14 mouse cellular contexts compared by ENCODE assay signal in genomic region chr14:49155572-49155971, GRCm38 (mm10). TPM values are rescaled to one million over a fixed set of nuclear protein-coding genes. Genes with fewer than 3 reads are reported as not detected.
DNase-seq lines count a peak whose midpoint lies in the region; TF ChIP-seq lines count a peak whose summit lies in the region.
"Had no signal": no experiment of that assay in that cellular context is flagged by ENCODE, and none has a peak within 500 bp of the region (broad histone marks: within the 10 kb centered on the region; RNA-seq: fewer than 3 reads in every experiment).

No protein-coding gene starts in this region.

- H3K27ac ChIP-seq in thymus, adult 2 months (ENCODE audit: control insufficient read depth, insufficient read depth, low read length) = no peak overlapping the region
- H3K27ac ChIP-seq: liver, embryonic 14.5 days had no signal

- TF ChIP-seq POLR2A in thymus, adult 2 months (IDR thresholded peaks at IDR 0.05; ENCODE audit: control insufficient read depth, extremely low read depth, insufficient read depth, low read length, poor library complexity) = no peak

- TF ChIP-seq CTCF in thymus, adult 2 months (IDR thresholded peaks at IDR 0.05; ENCODE audit: borderline replicate concordance, control insufficient read depth, extremely low read depth, insufficient read depth, low read length, poor library complexity) = no peak

- DNase-seq in adrenal gland, postnatal 14 days = peak; percentile 29
- no peak for DNase-seq in adrenal gland, postnatal 4 days (ENCODE audit: low spot score in 2 of 2)
- peak; percentile 79 for DNase-seq in CD4-positive helper T cell, adult 2 months (ENCODE audit: low read depth, low spot score)
- peak; percentile 91 for DNase-seq in ZHBTc4 (ENCODE audit: low read depth, low spot score)
- peak; percentile 29 for DNase-seq in thymus, adult 2 months
- DNase-seq in frontal cortex, postnatal 14 days (ENCODE audit: low spot score in 2 of 2) = no peak
- DNase-seq in B cell, adult 2 months = no peak
- no peak for DNase-seq in kidney, postnatal 14 days
- DNase-seq: cerebellum, postnatal 36 days; gastrocnemius, postnatal 10 days; kidney, postnatal 10 days; right cerebral cortex, postnatal 25 days had no signal

- H3K4me1 ChIP-seq in thymus, adult 2 months (replicated peaks; ENCODE audit: control insufficient read depth, insufficient read depth, low read length) = peaks cover 3% of the 10 kb centered on the region; the same call in 1 of the 2 replicates
- H3K4me1 ChIP-seq: heart, embryonic 12.5 days had no signal

- no peaks in the 10 kb centered on the region for H3K36me3 ChIP-seq in thymus, adult 2 months (ENCODE audit: control insufficient read depth, insufficient read depth, low read length)
- H3K36me3 ChIP-seq: heart, embryonic 12.5 days had no signal

- H3K27me3 ChIP-seq in thymus, adult 2 months (ENCODE audit: control insufficient read depth, insufficient read depth, low read length) = no peaks in the 10 kb centered on the region
- H3K27me3 ChIP-seq: heart, embryonic 12.5 days had no signal

- H3K4me3 ChIP-seq in thymus, adult 2 months (ENCODE audit: control insufficient read depth, insufficient read depth, low read length) = no peak overlapping the region
- H3K4me3 ChIP-seq: heart, embryonic 12.5 days had no signal

- 4% methylated on average over 5 of the region's 5 CpGs for WGBS in thymus, adult 2 months

RNA-seq across cellular contexts. Expression of gene Naa30, which starts 16.5 kb away (rescaled TPM):
- 26.5 and 28.8 TPM in 2 replicates for total RNA-seq in adrenal gland, postnatal 14 days (2021)
- 10 to 100 TPM; 29.7 to 33.8 TPM for total RNA-seq in adrenal gland, postnatal 4 days (2021)
- 9.3 and 11.1 TPM in 2 replicates for polyA plus RNA-seq in thymus, adult 2 months (2012; rRNA removed)

Comparison
In these comparisons a context has a peak if more than half of its experiments do, and no peak if none do; other contexts are left out.
1. DNase-seq: peak in adrenal gland, postnatal 14 days (single experiment), CD4-positive helper T cell, adult 2 months (single experiment), ZHBTc4 (single experiment) and thymus, adult 2 months (single experiment); none in adrenal gland, postnatal 4 days (0 of 2), frontal cortex, postnatal 14 days (0 of 2), B cell, adult 2 months (0 of 2) and kidney, postnatal 14 days (single experiment).